Mouse (Mus musculus): ENCODE data around the gene Zfhx3.
"Not testable (repeated sequence)": the region's sequence is repeated elsewhere in the genome, so short reads cannot be mapped to it uniquely, and the experiment has no call there.

The Zfhx3 gene
- long read RNA-seq, experiment 1, partial matches to known transcripts, result 2 of 17 reads
- long read RNA-seq, experiment 1, other reads (novel, unspliced or antisense), result 15 of 17 reads
- long read RNA-seq, experiment 2, partial matches to known transcripts, result 5 of 31 reads
- long read RNA-seq, experiment 2, other reads (novel, unspliced or antisense), result 25 of 31 reads

DNA sequence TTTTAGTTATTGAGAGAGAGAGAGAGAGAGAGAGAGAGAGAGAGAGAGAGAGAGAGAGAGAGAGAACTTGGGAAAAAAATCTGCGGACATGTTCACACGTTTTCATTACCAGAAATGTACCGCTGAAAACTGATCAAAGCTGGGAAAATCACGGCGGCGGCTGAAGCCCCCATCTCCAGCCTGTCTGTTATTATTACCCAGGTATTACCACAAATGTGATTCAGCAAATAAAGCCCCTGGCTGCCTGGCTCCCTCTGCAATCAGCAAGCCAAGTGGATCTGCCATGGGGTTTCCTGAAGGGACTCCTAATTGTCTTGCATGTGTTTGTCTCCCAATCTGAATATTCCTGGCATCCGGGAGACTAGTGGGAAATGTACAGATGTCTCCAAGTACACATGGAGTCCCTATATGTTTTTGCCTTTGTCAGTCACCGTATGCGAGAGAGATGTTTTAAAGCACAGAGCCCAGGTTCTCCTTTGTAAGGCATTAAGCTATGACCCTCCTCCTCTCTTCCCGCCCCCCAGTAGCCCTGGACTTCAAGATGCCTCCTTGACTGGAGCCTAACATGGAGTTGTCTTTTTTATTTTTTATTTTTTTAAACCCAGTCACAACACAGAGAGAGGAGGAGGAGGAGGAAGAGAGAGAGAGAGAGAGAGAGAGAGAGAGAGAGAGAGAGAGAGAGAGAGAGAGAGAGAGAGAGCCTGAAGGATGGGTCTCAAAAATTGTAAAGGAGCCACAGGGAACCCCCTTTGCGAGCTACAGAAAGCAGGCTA, at the start of gene Zfhx3:
Zfhx3 (plus strand) TSS at position 723 of the 773 bp plus-strand sequence.
- intact Hi-C loops (cut with DNase I), result no loop called here

DNA sequence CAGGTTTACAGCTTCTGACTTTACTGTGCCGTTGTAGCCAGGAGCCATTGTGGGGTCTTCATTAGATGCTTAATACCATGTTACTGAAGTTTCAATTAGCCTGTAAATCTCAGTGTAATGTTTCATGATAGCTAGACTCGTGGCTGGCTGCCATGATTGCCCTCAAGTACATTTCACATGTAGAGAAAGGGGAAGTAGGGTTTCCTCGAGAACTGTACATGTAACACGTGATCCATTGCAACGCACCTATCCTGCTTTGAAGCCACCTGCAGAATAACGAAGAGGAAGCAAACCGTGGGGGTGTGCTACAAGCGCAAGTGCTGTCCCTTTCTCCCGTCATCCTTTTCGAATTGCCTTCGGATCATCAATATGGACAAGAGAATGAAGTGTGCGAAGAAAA, 23.5 kb upstream of the Zfhx3 start:
- intact Hi-C loops (cut with DNase I), result no loop called here

DNA sequence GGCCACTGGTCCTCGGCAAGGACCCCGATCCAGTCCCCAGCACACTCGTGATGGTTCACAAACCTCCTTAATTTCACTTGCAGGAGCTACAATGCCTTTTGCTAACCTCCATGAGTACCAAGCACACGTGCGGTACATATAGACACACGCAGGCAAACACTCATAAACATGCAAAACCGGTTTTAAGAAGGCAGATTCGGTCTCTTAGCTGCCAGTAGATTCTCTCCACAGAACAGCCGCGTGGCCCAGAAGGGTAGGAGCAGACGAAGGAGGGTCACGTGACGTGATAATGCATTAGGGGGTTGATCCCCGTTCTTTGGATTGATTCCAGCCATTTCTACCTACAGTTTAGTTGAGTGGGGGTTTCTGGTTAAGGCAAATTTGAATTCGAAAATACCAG, 16.3 kb upstream of the Zfhx3 start:
- intact Hi-C loops (cut with DNase I), result no loop called here

DNA sequence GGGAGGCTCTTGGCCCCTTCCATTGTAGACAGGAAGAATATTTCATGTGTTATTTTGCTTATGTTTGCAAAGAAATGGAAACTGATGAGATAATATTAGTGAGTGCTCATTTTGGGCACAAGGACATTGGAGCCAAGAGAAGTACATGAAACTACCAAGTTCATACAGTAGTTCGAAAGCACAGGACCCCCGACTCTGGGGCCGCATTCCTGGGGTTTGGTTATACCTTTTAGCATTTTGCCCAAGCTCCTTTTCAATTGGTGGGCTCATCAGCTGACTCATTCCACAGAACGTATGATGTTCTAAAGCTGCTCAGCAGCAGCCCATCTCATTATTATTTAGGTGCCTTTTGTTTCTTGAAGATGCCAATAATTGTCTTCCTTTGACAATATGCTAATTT, 5.7 kb upstream of the Zfhx3 start:
- intact Hi-C loops (cut with DNase I), result no loop called here

- intact Hi-C loops (cut with DNase I), result not testable (repeated sequence)
Observed at GRCm38 (mm10) chr8:107938231-107938630, 4.2 kb upstream of the Zfhx3 start.

GRCm38 (mm10) chr8:107940181-107940580, 2.3 kb upstream of the Zfhx3 start:
- intact Hi-C loops (cut with DNase I), result no loop called here

DNA sequence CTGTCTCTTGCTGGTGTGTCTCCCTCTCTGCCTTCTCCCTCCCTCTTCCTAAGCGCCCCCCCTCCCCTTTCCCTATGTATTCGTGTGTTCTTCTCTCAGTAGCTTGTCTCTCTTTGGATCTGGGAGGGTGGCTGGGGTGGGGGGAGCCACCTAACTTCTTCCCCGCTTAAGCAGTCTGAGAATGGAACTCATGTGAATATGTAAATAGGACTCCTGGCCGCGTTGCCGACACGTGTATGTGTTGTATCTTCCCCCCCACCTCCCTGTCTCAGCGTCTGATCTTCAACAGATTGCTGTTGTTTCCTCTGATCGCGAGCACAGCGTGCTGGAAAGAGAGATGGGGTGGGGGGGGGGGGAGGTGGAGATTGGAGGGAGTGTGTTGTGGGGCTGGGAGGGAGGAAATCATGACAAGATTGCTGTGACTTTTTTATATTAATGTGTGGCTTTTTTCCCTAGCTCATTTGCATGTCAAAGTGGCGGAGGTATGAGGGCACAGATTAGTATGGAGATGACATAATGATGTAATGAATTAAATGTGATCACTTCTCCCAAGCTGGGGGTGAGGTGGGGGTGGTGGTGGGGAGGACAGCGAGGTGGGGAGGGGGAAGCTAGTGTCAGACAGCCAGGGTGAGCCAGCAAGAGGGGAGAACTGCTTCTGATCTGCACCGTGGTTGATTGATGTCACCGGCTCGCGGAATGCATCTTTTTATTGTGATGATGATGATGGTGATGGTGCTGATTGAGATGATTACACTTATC, 487 bp downstream of the Zfhx3 start:
- intact Hi-C loops (cut with DNase I), result no loop called here

DNA sequence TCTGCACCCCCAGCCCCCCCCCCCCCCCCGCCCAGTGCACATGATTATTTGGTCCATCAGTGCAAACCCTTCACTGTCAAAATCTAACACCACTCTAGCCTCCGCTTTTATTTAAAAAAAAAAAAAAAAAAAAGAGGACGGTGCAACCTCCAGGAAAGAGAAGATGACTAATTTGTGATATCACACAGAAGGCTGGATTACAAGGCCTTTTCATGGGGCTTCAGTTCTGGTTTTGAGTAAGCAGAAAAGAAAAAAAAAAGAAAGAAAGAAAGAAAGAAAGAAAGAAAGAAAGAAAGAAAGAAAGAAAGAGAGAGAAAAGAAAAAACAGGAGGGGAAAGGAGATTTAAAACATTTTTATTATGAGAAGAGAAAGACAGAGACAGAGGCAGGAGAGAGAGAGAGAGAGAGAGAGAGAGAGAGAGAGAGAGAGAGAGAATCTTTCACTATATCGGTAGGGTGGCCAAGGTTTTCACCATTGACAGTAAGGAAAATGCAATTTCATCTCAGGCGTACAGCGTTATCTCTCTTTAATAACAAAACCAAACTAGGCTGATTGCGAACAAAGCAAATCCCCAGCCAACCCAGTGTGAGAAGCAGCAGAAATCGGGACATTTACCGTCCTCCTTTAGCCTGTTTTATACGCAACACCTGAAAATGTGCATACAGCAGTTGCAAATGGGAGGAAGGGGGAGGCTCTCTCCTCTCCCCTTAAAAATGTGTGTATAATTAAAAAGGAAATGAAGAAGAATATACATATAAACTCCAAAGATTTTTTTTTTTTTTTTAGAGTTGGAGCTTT, 1.3 kb downstream of the Zfhx3 start:
- intact Hi-C loops (cut with DNase I), result no loop called here

- intact Hi-C loops (cut with DNase I), result no loop called here
Observed at GRCm38 (mm10) chr8:107944676-107945600, 2.5 kb downstream of the Zfhx3 start.

DNA sequence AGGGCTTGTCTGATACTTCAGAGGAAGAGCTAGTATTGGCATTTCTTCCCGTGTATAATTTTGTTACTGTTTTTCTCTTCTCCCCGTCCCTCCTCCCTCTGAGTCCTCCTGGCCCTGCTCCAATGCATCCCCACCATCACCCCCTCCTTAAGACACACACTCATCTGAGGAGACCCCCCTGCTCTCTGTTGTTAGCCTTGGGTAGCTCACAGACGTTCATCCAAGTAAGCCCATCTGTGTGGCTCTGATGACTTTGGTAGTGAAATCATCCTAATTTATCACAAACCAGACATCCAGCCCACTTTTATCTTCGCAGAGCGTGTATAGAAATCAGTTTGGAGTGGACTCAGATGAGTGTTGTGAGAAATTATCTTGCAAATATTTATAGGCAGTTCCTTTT, 4.4 kb downstream of the Zfhx3 start:
- intact Hi-C loops (cut with DNase I), result no loop called here

DNA sequence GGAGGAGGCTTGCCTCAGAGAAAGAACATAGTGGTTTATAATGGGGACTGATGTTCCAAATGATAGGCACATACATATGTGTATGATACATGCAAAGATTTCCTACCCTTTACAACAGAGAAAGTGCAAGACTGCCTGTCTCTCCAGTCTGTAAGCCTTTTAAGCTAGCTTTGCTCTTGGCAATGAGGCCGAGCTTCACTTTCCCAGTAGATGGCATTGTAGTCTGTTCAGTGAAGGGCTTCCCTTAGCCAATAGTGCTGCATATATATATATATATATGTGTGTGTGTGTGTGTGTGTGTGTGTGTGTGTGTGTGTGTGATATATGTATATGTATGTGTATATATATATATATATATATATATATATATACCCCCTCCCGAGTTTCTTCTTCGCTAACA, 13.4 kb downstream of the Zfhx3 start:
- intact Hi-C loops (cut with DNase I), result no loop called here

GRCm38 (mm10) chr8:107957566-107957965, 15.1 kb downstream of the Zfhx3 start:
- intact Hi-C loops (cut with DNase I), result no loop called here

GRCm38 (mm10) chr8:107960466-107960865, 18.0 kb downstream of the Zfhx3 start:
- intact Hi-C loops (cut with DNase I), result no loop called here

DNA sequence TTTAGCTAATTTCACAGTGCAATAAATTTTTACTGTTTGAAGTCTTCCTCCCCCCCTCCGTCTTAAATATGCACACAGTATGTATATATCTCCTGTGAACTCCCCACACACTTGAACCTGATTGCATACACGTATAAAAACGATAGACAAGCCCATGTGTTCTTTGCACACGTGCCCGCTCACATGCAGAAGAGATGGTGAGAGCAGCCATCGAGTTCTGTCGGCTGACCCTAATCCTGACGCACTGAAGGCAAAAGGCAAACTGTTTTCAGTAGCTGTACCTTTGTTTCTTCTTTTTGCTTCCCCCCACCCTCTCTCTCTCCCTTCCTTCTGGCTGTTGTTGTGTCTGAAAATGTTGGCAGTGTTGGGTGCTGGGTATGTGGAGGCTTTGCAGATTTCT, 18.4 kb downstream of the Zfhx3 start:
- intact Hi-C loops (cut with DNase I), result no loop called here

- intact Hi-C loops (cut with DNase I), result no loop called here
Observed at GRCm38 (mm10) chr8:107972198-107972597, 29.8 kb downstream of the Zfhx3 start.

GRCm38 (mm10) chr8:107974451-107974850, 32.0 kb downstream of the Zfhx3 start:
- intact Hi-C loops (cut with DNase I), result no loop called here

DNA sequence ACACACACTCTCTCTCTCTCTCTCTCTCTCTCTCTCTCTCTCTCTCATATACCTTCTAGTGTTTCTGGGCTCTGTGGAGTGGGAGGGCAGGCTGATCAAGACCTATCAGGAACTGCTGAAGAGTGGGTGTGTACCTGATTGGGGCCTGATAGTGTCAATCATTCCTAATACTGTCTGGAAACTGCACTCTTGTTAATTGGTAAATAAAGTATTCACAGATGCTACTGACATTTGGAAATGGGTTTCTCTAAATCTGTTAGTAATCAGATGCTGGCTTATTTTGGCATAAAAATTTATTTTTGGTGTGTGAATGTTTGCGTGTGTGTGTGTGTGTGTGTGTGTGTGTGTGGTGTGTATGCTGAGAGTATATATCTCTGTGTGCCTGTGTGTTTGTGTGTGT, 35.8 kb downstream of the Zfhx3 start:
- intact Hi-C loops (cut with DNase I), result no loop called here

DNA sequence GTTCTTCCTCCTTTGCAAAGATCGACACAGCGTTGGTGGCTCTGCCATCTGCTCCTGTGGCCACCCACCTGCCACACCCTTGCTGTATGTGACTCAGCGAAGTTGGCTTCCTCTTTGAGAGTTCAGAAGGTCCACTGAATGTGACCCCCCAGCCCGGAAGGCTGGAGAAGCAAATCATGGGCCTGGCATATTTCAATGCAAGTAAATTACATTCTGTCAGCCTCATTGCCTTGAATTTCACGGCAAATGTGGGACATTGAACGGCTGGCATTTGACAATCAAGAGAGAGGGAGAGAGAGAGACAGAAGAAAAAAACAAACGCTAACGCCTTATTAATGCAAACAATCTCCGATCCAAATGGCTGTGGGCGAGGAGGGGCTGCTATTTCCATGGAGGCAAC, 38.2 kb downstream of the Zfhx3 start:
- intact Hi-C loops (cut with DNase I), result no loop called here

DNA sequence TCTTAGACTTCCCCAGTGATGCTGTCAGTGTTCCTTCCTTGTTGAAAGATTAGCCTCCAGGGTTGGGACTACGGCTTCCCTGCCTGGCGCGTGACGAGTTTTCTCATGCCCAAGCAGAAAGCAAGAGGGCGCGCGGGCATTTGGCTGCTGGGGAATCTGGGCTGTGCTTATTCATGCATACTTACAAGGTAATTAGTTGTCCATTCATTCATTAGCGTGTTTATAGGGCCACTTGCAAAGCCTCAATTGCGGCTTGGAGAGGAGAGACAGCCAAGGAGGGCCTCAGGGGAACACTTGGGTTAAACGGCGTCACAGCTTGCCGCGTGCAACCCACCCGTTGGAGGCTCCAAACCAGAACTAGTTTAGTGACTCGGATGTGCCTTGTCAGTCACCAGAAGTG, 44.2 kb downstream of the Zfhx3 start:
- intact Hi-C loops (cut with DNase I), result no loop called here

DNA sequence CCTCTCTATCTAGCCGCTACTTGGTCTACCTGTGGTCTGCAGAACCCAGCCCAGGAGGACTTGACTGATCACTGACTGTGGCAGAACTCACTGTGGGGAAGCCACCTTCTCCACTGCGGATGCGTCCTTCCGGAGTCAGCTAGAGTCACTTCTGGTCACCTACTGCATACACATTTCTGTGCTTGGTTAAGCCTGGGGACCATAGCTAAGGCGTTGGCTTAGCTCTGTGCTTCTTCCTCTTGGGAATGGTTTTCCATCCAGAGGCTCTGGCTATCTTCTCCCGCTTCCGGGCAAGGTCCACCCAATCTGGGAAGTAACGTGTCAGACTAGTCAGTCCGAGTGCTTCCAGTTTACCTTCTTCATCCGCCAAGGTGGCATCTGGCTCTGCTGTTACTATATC, 56.4 kb downstream of the Zfhx3 start:
- intact Hi-C loops (cut with DNase I), result no loop called here

DNA sequence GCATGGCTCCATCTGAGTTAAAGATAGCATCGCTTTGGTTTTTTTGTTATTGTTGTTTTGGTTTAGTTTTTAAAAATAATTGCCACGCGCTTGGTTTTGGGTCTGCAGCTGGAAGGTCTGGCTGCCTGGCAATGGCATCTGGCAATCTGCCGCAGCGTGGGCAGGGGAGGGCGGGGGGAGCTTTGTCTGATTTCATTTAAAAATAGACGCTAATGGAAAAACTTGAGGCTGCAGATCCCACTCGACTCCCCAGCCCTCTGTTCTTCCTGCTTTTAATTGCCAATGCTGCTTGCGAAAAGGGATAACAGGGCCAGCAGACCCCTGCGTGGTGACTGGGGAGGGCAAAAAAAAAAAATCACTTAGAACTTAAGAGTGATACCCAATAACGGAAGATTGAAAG, 69.1 kb downstream of the Zfhx3 start:
- intact Hi-C loops (cut with DNase I), result no loop called here

Data from adrenal gland (tissue).